Mouse (Mus musculus) thymus, adult 2 months (tissue): ENCODE measurements around the gene Mcm5. TPM values are rescaled to one million over a fixed set of nuclear protein-coding genes. Genes with fewer than 3 reads are reported as not detected.

Experiments used
- DNase-seq: peaks from one replicate; pipeline ENCODE4 v3.0.0; 2021
- H3K27ac ChIP-seq: fragments of 200-500 bp; 2 replicates; pipeline ENCODE4 v1.5.1; 2012; ENCODE audit warnings: low read length, control low read depth; ENCODE audit not compliant: control insufficient read depth, insufficient read depth
- H3K27me3 ChIP-seq: fragments of 200-500 bp; 2 replicates; pipeline ENCODE4 v1.6.1; 2012; ENCODE audit warnings: mild to moderate bottlenecking, low read length, moderate library complexity, mixed read lengths; ENCODE audit not compliant: control insufficient read depth, insufficient read depth
- H3K36me3 ChIP-seq: fragments of 200-500 bp; 2 replicates; pipeline ENCODE4 v1.6.1; 2012; ENCODE audit warnings: mild to moderate bottlenecking, low read length, moderate library complexity; ENCODE audit not compliant: control insufficient read depth, insufficient read depth
- H3K4me1 ChIP-seq: fragments of 200-500 bp; replicated peaks from 2 replicates; pipeline ENCODE4 v1.6.1; 2012; ENCODE audit warnings: low read length; ENCODE audit not compliant: control insufficient read depth, insufficient read depth
- H3K4me3 ChIP-seq: fragments of 200-500 bp; 2 replicates; pipeline ENCODE4 v1.5.1; 2012; ENCODE audit warnings: mild to moderate bottlenecking, low read length, control low read depth, moderate library complexity; ENCODE audit not compliant: control insufficient read depth, insufficient read depth
- CTCF ChIP-seq: fragments of 200-500 bp; IDR thresholded peaks from 2 replicates; pipeline ENCODE4 v1.5.1; 2012; ENCODE audit warnings: mild to moderate bottlenecking, control low read depth, low read length, moderate library complexity, borderline replicate concordance; ENCODE audit not compliant: control insufficient read depth, poor library complexity, insufficient read depth; ENCODE audit errors: extremely low read depth
- POLR2A ChIP-seq: fragments of 200-500 bp; IDR thresholded peaks from 2 replicates; pipeline ENCODE4 v1.6.1; 2012; ENCODE audit warnings: mild to moderate bottlenecking, low read length, control low read depth, moderate library complexity; ENCODE audit not compliant: control insufficient read depth, poor library complexity, insufficient read depth; ENCODE audit errors: extremely low read depth
- WGBS: fragments of 180-500 bp; shearing (Covaris S2); methylation state at CpG from one replicate; pipeline ENCODE4 v1.1.7; 2018; 5-methylcytosine and 5-hydroxymethylcytosine counted together
- polyA plus RNA-seq: library from polyadenylated mRNA; depleted of rRNA; stranded (reverse); fragments of >200 nt; gene quantifications from 2 replicates; pipeline ENCODE4 v1.2.3, GENCODE M21; 2012

Gene Mcm5
- polyA plus RNA-seq, 1 experiment: 167 TPM

DNA sequence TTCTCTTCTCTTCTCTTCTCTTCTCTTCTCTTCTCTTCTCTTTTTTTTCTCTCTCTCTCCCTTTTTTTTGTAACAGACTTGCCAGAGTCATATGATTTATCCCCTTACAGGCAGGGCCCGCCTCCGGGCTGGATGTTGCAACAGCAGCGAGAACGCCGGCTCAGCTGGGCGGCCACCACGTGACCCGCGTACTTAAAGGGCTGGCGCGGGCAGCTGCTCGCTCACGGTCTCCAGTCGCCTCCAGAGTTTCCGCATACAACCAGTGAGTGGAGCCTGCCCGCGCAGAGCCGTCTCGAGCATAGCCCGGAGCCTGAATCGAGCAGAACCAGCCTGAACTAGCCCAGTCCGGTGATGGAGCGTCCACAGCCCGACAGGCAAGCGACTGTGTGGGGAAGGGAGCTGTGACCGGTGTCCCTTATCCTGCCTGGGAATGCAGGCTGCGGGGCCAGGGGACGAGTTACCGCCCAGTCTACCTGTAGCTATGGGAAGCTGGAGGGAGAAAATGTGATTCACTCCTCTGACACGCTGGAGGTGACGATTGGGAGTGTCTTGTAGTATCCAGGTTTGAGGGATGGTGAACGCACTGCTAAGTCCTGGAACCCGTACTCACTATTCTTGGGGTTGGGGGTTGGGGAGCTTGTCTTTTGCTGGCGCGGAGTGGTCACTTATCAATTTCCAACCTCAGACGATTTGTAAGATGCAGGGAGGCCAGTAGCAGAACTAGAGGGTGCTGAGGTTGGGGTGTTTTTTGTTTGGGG, 15.8 kb upstream of the Mcm5 start, which contains the start of gene Hmox1:
Gene Hmox1 (plus strand): TSS at position 223 of the 758 bp plus-strand sequence.
- WGBS: 11% methylated on average over 36 of the region's 36 CpGs
- no peaks in the 10 kb centered on the region for H3K36me3 ChIP-seq
- DNase-seq: peak; percentile 81
- H3K4me1 ChIP-seq: peaks cover 15% of the 10 kb centered on the region; the same call in 1 of the 2 replicates
- no peak within 1 kb of the TSS for H3K27ac ChIP-seq
- H3K4me3 ChIP-seq: peak within 1 kb of the TSS; percentile 38
- TF ChIP-seq CTCF (no peak), POLR2A (no peak)
- H3K27me3 ChIP-seq: no peaks in the 10 kb centered on the region

DNA sequence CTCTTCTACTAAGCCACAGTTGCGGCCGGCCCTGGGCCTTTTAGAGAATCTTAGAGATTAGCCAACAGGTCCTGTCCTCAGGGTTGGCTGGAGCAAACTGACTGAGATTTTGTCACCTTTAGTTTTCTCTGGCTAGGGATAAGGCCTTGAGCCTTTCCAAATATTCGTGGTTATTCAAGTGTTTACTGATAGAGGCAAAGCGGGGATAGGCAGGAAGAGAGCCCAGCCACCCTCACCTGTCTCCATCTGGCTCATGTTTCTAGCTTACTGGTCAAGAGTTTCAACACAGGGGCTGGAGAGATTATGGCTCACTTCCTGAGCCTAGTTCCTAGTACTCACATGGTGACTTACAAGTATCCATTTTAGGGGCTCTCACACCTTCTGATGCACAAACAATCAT, 6.4 kb upstream of the Mcm5 start:
- Histone ChIP-seq H3K27ac (no peak overlapping the region), H3K4me1 (no peaks in the 10 kb centered on the region), H3K4me3 (no peak overlapping the region), H3K36me3 (no peaks in the 10 kb centered on the region), H3K27me3 (no peaks in the 10 kb centered on the region)
- DNase-seq: no peak
- WGBS: 96% methylated on average over 4 of the region's 4 CpGs
- no peak for TF ChIP-seq POLR2A
- no peak for TF ChIP-seq CTCF

- TF ChIP-seq CTCF (no peak), POLR2A (no peak)
- DNase-seq: no peak
- H3K4me3 ChIP-seq: no peak overlapping the region
- WGBS: 85% methylated on average over 8 of the region's 8 CpGs
- no peak overlapping the region for H3K27ac ChIP-seq
- no peaks in the 10 kb centered on the region for H3K36me3 ChIP-seq
- no peaks in the 10 kb centered on the region for H3K27me3 ChIP-seq
- no peaks in the 10 kb centered on the region for H3K4me1 ChIP-seq
These were observed 5.9 kb upstream of the Mcm5 start for GRCm38 (mm10) chr8:75103376-75103878.

GRCm38 (mm10) chr8:75108527-75109235, 688 bp upstream of the Mcm5 start:
- under 1% methylated on average over 9 of the region's 9 CpGs for WGBS
- H3K36me3 ChIP-seq: peaks cover 12% of the 10 kb centered on the region
- peak; percentile 89 for DNase-seq

GRCm38 (mm10) chr8:75110093-75110492, 724 bp downstream of the Mcm5 start:
- TF ChIP-seq POLR2A: no peak
- no peaks in the 10 kb centered on the region for H3K27me3 ChIP-seq
- WGBS: 10% methylated on average over 13 of the region's 13 CpGs
- peaks cover 8% of the 10 kb centered on the region for H3K4me1 ChIP-seq
- peak; percentile 13 for DNase-seq
- H3K4me3 ChIP-seq: peak overlapping the region; percentile 84
- peaks cover 23% of the 10 kb centered on the region for H3K36me3 ChIP-seq
- no peak overlapping the region for H3K27ac ChIP-seq

More at GRCm38 (mm10) chr8:75108527-75109235, 688 bp upstream of the Mcm5 start:
- Histone ChIP-seq H3K4me1 (peaks cover 8% of the 10 kb centered on the region), H3K27ac (peak overlapping the region; percentile 60), H3K27me3 (no peaks in the 10 kb centered on the region), H3K4me3 (peak overlapping the region; percentile 60)
- TF ChIP-seq POLR2A (no peak), CTCF (peak; percentile 93)

- no peak overlapping the region for H3K4me3 ChIP-seq
- TF ChIP-seq CTCF: no peak
- no peak for TF ChIP-seq POLR2A
- H3K27ac ChIP-seq: no peak overlapping the region
- no peaks in the 10 kb centered on the region for H3K27me3 ChIP-seq
- H3K4me1 ChIP-seq: no peaks in the 10 kb centered on the region
- WGBS: 100% methylated on average over 1 of the region's 1 CpGs
- no peak for DNase-seq
- H3K36me3 ChIP-seq: peaks cover 86% of the 10 kb centered on the region
These were observed 9.1 kb downstream of the Mcm5 start for GRCm38 (mm10) chr8:75118505-75118904.
